Mouse (Mus musculus) c-Kit-positive CD71-negative TER-119-negative erythroid progenitor cells, embryonic 14.5 days (primary cell): ENCODE results near the gene Gmeb2.

ENCODE experiments used
- DNase-seq: peaks from one replicate; pipeline ENCODE4 v3.0.0-alpha.2; 2013; ENCODE audit warnings: low read depth

Gmeb2 gene

DNA sequence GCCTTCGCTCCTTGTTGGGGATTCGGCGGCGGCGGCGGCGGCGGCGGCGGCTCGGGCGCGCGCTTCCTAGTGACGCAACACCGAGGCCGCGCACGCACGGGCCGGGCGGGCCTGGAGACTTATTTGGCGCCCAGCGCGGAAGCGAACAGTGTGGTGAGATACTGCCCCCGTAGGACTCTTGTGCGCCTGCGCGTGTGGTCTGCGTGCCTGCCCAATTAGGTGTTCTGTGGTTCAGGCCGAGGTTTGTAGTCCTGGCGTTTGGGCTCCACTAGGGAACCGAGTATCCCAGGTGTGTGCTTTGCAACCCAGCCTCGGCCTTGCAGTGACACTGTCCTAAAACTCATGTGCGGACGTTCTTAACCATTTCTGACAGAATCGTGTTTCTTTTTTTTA is at the start of gene Gmeb2:
Gene Gmeb2 (minus strand): TSS at position 78 of the 393 bp plus-strand sequence.
- DNase-seq: peak; percentile 95

- DNase-seq: peak; percentile 67
Observed at GRCm38 (mm10) chr2:181334023-181334422, 46.2 kb upstream of the Gmeb2 start.

DNA sequence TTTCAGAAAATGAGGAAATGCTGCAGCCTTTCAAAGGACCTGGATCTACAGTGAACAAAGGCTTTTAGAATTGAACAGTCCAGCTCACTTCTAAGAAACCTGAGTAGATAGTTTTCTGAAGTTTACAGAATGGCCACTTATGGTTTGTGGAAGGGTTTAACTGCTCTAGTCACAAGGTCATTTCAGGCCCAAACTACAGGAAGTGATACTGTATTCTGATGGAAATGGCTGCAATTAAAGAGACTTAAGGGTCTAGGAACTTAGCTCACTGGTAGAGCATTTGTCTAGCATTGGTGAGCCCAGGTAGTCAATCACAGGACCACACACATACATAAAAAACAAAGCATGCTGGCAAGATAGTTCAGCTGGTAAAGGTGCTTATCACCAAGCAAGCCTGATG is 44.7 kb upstream of the Gmeb2 start:
- no peak for DNase-seq

- no peak for DNase-seq
Observed at GRCm38 (mm10) chr2:181326098-181326497, 38.3 kb upstream of the Gmeb2 start.

DNA sequence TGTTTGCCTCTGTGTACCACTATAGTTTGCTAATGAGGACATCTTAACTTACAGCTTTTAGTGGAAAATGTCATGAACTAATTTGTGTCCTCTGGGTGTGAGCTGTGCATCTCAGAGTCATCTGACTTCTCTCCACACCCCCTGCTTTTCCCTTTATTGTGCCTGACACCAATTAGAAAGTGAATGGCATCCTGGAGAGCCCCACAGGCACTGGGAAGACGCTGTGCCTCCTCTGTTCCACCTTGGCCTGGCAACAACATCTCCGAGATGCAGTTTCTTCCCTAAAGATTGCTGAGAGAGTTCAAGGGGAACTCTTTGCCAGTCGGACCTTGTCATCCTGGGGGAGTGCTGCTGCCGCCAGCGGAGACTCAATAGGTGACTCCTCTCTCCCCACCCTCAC is 34.3 kb upstream of the Gmeb2 start:
- no peak for DNase-seq

DNA sequence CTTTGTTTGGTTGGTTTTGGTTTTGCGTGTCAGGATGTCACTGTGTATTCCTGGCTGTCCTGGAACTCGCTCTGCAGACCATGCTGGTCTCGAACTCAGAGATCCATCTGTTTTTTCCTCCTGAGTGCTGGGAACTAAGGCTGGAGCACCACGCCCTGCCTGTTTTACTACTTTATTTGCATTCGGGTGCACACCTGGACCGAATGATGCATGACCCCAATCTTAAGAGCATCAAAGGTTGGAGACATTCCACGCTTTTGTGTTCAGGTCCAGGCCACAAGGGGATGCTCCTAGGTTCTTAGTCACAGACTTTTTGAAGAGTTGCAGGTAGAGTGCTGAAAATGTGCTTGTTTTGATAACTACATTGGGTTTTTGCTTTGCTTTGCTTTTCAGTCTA is 32.3 kb upstream of the Gmeb2 start:
- no peak for DNase-seq

GRCm38 (mm10) chr2:181319248-181320102 is 31.6 kb upstream of the Gmeb2 start, which contains the start of gene Rtel1:
TSS of gene Rtel1 (plus strand) at chr2:181319739.
- DNase-seq: peak; percentile 83

- no peak for DNase-seq
Observed at GRCm38 (mm10) chr2:181314080-181314810, 26.4 kb upstream of the Gmeb2 start, which contains the start of gene Stmn3. TSS of gene Stmn3 (minus strand) at chr2:181314500.

- DNase-seq: no peak
Observed at GRCm38 (mm10) chr2:181313344-181314079, 25.7 kb upstream of the Gmeb2 start.

DNA sequence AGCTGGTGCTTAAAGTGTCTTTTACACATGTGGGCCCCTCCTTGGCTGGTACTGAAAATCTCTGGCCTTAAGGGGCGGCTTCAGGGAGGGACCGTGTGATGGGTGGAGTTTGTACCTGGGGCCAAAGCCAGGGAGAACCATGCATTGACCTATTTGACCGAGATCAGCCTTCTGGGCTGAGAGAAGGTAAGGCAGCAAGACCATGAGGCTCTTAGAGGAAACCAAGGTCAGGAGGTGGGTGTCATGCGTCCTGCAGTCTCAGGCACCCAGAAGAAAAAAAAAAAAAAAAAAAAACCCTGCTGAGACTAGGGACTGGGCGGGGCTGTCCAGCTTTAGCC is 25.1 kb upstream of the Gmeb2 start:
- no peak for DNase-seq

- no peak for DNase-seq
Observed at GRCm38 (mm10) chr2:181312435-181312834, 24.6 kb upstream of the Gmeb2 start.

GRCm38 (mm10) chr2:181307144-181307804 is 19.4 kb upstream of the Gmeb2 start:
- no peak for DNase-seq

- DNase-seq: no peak
Observed at GRCm38 (mm10) chr2:181304944-181305343, 17.1 kb upstream of the Gmeb2 start.

DNA sequence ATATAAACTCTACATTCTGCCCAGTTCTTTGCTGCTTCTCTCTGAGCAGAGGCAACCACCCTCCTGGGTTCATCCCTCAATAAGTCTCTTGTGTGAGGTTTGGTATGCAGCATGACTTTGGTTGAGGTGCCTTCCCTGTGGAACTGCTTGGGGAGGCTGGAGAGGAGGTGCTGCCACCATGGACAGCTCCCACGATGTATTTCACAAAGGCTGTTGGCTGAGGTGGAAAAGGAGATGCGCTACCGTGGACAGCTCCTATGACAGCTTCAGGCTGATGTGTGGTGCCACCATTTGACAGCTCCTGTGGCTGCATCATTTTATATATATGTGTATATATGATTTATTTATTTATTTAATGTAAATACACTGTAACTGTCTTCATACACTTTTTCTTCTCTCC is 14.2 kb upstream of the Gmeb2 start:
- no peak for DNase-seq

DNA sequence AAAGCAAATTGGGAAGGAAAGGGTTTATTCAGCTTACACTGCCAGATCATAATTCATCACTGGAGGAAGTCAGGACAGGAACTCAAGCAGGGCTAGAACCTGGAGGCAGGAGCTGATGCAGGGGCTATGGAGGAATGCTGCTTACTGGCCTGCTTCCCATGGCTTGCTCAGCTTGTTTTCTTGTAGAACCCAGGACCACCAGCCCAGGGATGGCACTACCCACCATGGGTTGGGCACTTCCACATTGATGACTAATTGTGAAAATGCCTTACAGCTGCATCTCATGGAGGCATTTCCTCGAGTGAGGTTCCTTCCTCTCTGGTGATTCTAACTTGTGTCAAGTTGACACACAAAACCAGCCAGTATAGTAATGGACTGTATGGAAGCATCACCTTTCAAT is 3.1 kb upstream of the Gmeb2 start:
- no peak for DNase-seq

DNA sequence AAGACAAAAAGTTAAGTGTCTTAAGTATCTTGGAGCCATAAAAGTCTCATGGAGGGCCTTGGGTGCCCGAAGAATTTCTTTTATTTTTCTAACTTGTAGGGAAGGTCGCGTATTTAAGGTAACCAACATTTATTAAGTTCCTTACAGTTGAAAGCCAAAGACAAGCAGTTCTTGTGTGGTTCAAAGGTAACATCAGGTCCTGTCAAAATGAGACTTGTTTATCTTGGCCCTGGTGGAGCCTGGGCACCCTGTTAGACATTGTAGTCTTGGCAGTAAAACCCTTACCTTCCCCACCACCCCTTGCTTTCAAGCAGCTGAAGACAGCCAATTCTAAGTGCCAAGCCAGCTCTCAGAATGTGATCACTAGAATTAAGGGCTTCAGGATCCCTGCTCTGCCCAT is 856 bp upstream of the Gmeb2 start:
- DNase-seq: no peak

GRCm38 (mm10) chr2:181287338-181287957 is 387 bp downstream of the Gmeb2 start:
- DNase-seq: peak; percentile 49

DNA sequence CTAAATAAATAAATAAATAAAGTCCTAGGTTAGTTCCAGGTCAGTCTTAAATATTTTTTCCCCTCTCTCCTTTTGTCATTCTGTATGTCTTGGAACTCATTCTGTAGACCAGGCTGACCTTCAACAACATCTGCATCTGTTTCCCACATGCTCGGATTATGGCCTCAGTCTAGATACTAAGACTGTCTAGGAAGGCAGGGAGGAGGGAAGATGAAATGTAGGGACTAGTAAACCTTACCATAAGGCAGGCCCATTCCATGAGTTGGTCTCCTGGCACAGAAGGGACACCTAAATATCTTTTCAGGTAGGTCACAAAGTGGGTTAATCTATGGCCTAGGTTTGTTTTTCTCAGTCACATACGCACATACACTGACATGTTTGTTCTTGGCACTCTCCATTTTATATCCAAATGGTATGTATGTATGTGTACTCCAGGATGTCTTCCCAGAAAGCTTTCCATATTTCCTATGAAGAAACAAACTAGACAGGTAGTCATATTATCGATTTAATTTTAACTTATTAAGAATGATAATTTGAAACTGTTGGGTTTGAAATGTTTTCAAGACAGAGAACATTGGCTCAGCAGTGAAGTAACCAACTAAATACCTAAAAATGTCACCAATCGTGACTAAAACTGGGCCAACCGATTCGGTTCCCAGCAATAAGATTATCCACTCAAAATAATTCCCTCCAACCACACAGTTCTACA is 1.1 kb downstream of the Gmeb2 start:
- DNase-seq: no peak

DNA sequence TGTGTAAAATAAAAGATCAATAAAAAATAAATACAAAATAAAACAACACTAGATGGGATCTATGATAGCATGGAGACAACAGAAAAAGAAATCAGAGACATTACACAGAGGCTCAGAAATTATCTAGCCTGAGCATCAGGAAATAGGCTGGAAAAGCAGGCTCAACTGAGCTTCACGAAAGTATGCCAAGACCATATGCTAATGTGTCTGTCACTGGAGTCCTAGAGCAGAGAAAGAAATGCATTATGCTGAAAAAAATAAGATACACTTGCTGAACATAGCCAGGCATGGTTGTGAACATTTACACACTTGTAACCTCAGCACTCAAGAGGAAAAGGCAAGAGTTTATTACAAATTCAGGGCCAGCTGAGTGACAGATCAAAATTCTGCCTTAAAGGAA is 7.9 kb downstream of the Gmeb2 start:
- no peak for DNase-seq

- no peak for DNase-seq
Observed at GRCm38 (mm10) chr2:181277866-181278265, 10.0 kb downstream of the Gmeb2 start.

DNA sequence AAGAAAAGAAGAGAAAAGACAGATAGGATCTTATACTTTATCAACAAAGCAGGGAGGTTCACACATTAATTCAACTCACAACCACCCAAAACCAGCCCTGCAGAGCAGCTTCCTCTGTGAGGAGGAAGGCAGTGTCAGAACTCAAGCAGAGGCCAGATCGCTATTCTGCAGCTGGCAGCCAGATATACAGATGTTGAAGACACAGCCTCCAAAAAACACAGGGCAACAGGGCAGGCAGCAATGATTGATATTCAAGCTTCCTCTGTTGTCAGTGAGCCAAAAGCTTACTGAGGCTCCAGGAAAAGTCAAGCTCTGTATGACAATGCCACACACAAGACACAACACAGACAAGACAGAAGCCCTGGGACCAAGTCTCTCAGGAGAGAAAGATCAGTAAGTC is 11.1 kb downstream of the Gmeb2 start:
- DNase-seq: no peak
